In the genomic region with DNA sequence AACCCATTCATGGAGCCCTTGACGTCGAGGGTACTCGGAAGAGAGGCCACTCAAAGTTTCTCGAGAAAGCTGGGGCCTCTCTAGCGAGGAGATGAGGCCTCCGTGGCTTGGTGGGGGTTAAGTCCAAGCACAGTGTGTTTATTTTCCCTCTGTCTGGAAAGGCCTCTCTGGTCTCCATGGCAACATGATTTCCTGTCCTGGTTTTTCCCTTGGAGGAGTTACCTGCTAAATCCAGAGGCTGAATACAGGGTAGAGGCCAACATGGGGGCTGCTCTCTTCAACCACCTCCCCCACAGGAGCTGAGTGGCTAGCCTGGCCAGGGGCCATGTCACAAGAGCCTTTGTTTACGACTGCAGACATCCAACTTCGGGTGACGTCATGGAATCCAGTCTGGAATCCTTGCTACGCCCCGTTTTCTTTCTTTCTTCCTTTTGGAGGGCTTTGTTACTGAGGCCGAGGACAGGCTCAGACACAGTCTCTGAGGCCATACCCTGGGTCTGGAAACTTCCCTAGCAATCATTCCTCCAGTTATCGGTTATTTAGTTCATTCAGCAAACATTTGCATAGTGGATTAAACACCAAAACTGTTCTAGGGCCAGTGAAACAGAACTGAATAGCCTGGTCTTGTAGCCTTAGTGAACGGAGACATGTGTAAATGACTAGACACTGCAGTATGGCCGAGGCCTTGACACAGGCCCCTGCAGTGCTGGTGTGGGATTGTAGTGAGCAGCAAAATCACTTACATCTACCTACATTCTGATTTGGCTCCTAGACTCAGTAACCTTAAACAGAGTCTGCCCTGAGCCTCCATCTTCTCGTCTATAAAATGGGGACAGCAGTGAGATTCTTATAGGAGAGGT, we compare ENCODE assay signal across 8 mouse cellular contexts. TPM values are rescaled to one million over a fixed set of nuclear protein-coding genes. Genes with fewer than 3 reads are reported as not detected.
DNase-seq lines count a peak whose midpoint lies in the region; ATAC-seq lines count a peak whose summit lies in the region.

No protein-coding gene starts in this region.

- DNase-seq in layer of hippocampus, adult 11-12 months (ENCODE audit: low spot score), result peak; percentile 67
- DNase-seq in layer of hippocampus, adult 9-10 months (ENCODE audit: low spot score), result no peak
- peak; percentile 82 to 83 for DNase-seq in heart, postnatal 14 days
- DNase-seq in layer of hippocampus, adult 18-20 months (ENCODE audit: low spot score in 2 of 2), result peak; percentile 27 to 72
- DNase-seq in ovary, postnatal 10 days (ENCODE audit: low spot score), result peak; percentile 70

- no peaks in the 10 kb centered on the region for H3K36me3 ChIP-seq in forebrain, embryonic 15.5 days
- no peaks in the 10 kb centered on the region for H3K36me3 ChIP-seq in liver, embryonic 16.5 days (ENCODE audit: control insufficient read depth, insufficient read depth)

- peak overlapping the region; percentile 81 for H3K27ac ChIP-seq in forebrain, embryonic 15.5 days (replicated peaks)
- peak overlapping the region; percentile 51 for H3K27ac ChIP-seq in liver, embryonic 16.5 days (ENCODE audit: low read length)

- 10% methylated on average over 16 of the region's 16 CpGs for WGBS in forebrain, embryonic 15.5 days
- WGBS in liver, embryonic 16.5 days (ENCODE audit: insufficient replicate concordance), result 35% methylated on average over 16 of the region's 16 CpGs

- H3K4me1 ChIP-seq in forebrain, embryonic 15.5 days, result peaks cover 12% of the 10 kb centered on the region
- H3K4me1 ChIP-seq in liver, embryonic 16.5 days (ENCODE audit: control insufficient read depth, low read depth, low read length), result no peaks in the 10 kb centered on the region; the same call in 1 of the 2 replicates

- no peaks in the 10 kb centered on the region for H3K27me3 ChIP-seq in forebrain, embryonic 15.5 days
- H3K27me3 ChIP-seq in liver, embryonic 16.5 days (ENCODE audit: control insufficient read depth, insufficient read depth, low read depth, low read length), result no peaks in the 10 kb centered on the region

- no peaks in the 10 kb centered on the region for H3K9me3 ChIP-seq in forebrain, embryonic 15.5 days
- no peaks in the 10 kb centered on the region; the same call in 1 of the 2 replicates for H3K9me3 ChIP-seq in liver, embryonic 16.5 days (replicated peaks; ENCODE audit: control insufficient read depth, low read length)

- intact Hi-C loops in heart, postnatal 14 days (cut with DNase I), result no loop called here

- no peak overlapping the region for H3K4me3 ChIP-seq in forebrain, embryonic 15.5 days
- H3K4me3 ChIP-seq in liver, embryonic 16.5 days (ENCODE audit: low read depth, low read length), result no peak overlapping the region

- H3K4me2 ChIP-seq in forebrain, embryonic 15.5 days (replicated peaks), result no peak overlapping the region; the same call in 1 of the 2 replicates
- no peak overlapping the region for H3K4me2 ChIP-seq in liver, embryonic 16.5 days (ENCODE audit: low read depth, low read length)

- ATAC-seq in forebrain, embryonic 15.5 days (replicated peaks), result peak; percentile 89
- ATAC-seq in liver, embryonic 16.5 days (ENCODE audit: low read depth), result peak; percentile 83
- ATAC-seq in megakaryocyte-erythroid progenitor cell, adult 5-6 weeks (replicated peaks; ENCODE audit: low FRiP score, low TSS enrichment, poor library complexity, severe bottlenecking), result no peak

- H3K9ac ChIP-seq in forebrain, embryonic 15.5 days (replicated peaks), result no peak overlapping the region
- H3K9ac ChIP-seq in liver, embryonic 16.5 days (ENCODE audit: low read depth, low read length), result no peak overlapping the region

RNA-seq across cellular contexts. Expression of gene Tnrc6a, which starts 25.6 kb away (rescaled TPM):
- polyA plus RNA-seq in forebrain, embryonic 15.5 days (2015; fragmentation: Nextera tagmentation; extraction: Ambion mirVana), result 52.7 and 54.7 TPM in 2 replicates
- 10 to 100 TPM; 42.7 to 45.6 TPM for total RNA-seq in heart, postnatal 14 days (2021)
- 10 to 100 TPM; 43.4 to 47.1 TPM for total RNA-seq in layer of hippocampus, adult 18-20 months (2021)
- 11.9 and 12.7 TPM in 2 replicates for polyA plus RNA-seq in liver, embryonic 16.5 days (2015; fragmentation: Nextera tagmentation; extraction: Ambion mirVana)
- total RNA-seq in megakaryocyte-erythroid progenitor cell, adult 5-6 weeks (2014; fragmentation: Nextera tagmentation), result 37.3 and 71.3 TPM in 2 replicates
- 49.4 and 59.2 TPM in 2 replicates for total RNA-seq in megakaryocyte-erythroid progenitor cell, adult 5-6 weeks (2017)
